Mouse (Mus musculus) ES-E14 (cell line): ENCODE results near the gene Dock10. TPM values are rescaled to one million over a fixed set of nuclear protein-coding genes. Genes with fewer than 3 reads are reported as not detected.

ENCODE experiments used
- DNase-seq: peaks from one replicate; pipeline ENCODE4 v3.0.0-alpha.2; 2013; ENCODE audit warnings: low read depth, low spot score
- H3K27ac ChIP-seq: 2 replicates; pipeline ENCODE4 v1.5.1; 2012; ENCODE audit warnings: low read depth, mild to moderate bottlenecking, low read length, moderate library complexity, mixed read lengths; ENCODE audit not compliant: poor library complexity, insufficient read depth, severe bottlenecking
- H3K36me3 ChIP-seq: 2 replicates; pipeline ENCODE4 v1.6.1; 2012; ENCODE audit warnings: mild to moderate bottlenecking, low read length, moderate library complexity, mixed read lengths; ENCODE audit not compliant: control insufficient read depth, poor library complexity, insufficient read depth, severe bottlenecking
- H3K4me1 ChIP-seq, 2 experiments: fragments of 150-350 bp in 1 of 2; sonication (generic) in 1 of 2; 2 replicates each; pipeline ENCODE4 v1.6.1; 2012; ENCODE audit warnings: low read length in 2 of 2, mild to moderate bottlenecking in 1 of 2, mixed read lengths in 1 of 2; ENCODE audit not compliant: control insufficient read depth in 2 of 2, insufficient read depth in 2 of 2, poor library complexity in 1 of 2
- H3K4me3 ChIP-seq, 2 experiments: fragments of 150-350 bp in 1 of 2; sonication (generic) in 1 of 2; 2 replicates each; pipeline ENCODE4 v1.5.1; 2012; ENCODE audit warnings: low read length in 2 of 2, low read depth in 1 of 2, mild to moderate bottlenecking in 1 of 2, mixed read lengths in 1 of 2; ENCODE audit not compliant: insufficient read depth in 1 of 2, poor library complexity in 1 of 2, severe bottlenecking in 1 of 2
- H3K9ac ChIP-seq: 2 replicates; pipeline ENCODE4 v1.6.1; 2012; ENCODE audit warnings: low read depth, mild to moderate bottlenecking, low read length, mixed read lengths; ENCODE audit not compliant: poor library complexity, insufficient read depth, severe bottlenecking
- H3K9me3 ChIP-seq: fragments of 150-350 bp; sonication (generic); 2 replicates; pipeline ENCODE4 v1.6.1; 2012; ENCODE audit warnings: low read depth, mild to moderate bottlenecking, low read length; ENCODE audit not compliant: control insufficient read depth, insufficient read depth
- CHD2 ChIP-seq: IDR thresholded peaks from 2 replicates; pipeline ENCODE4 v1.6.1; 2014; ENCODE audit warnings: mild to moderate bottlenecking, low read depth, low read length, inconsistent platforms
- HCFC1 ChIP-seq: IDR thresholded peaks from 2 replicates; pipeline ENCODE4 v1.6.1; 2012; ENCODE audit warnings: low read length, inconsistent platforms, borderline replicate concordance; ENCODE audit not compliant: insufficient read depth
- MAFK ChIP-seq: IDR thresholded peaks from 2 replicates; pipeline ENCODE4 v1.6.1; 2014; ENCODE audit warnings: mild to moderate bottlenecking, low read depth, low read length, inconsistent platforms; ENCODE audit not compliant: insufficient read depth
- ZC3H11A ChIP-seq: IDR thresholded peaks from 2 replicates; pipeline ENCODE4 v1.6.1; 2012; ENCODE audit warnings: low read depth, mild to moderate bottlenecking, inconsistent platforms, low read length, borderline replicate concordance
- ZNF384 ChIP-seq: IDR thresholded peaks from 2 replicates; pipeline ENCODE4 v1.6.1; 2012; ENCODE audit warnings: low read depth, low read length, inconsistent platforms
- in situ Hi-C, 2 experiments: fragments of 600-800 bp; cut with MboI; formaldehyde crosslinking; loops; one replicate each; pipeline ENCODE4 v1.15.1; 2025; ENCODE audit warnings: low sequenced_read_pairs in 2 of 2, inconsistent platforms in 1 of 2; ENCODE audit not compliant: unreplicated experiment in 2 of 2
- total RNA-seq: library from RNA; depleted of rRNA; stranded (reverse); fragments of 300-350 nt; gene quantifications from 2 replicates; pipeline ENCODE4 v1.2.3, GENCODE M21; 2012

The Dock10 gene
- total RNA-seq, 1 experiment, result 0.67 TPM

- in situ Hi-C loops, result no loop called here
- DNase-seq, result no peak
- no peak overlapping the region for H3K27ac ChIP-seq
- no peak overlapping the region for H3K4me3 ChIP-seq
- TF ChIP-seq CHD2 (no peak), ZC3H11A (no peak), MAFK (no peak), HCFC1 (no peak), ZNF384 (no peak)
- no peaks in the 10 kb centered on the region for H3K36me3 ChIP-seq
- H3K9ac ChIP-seq, result no peak overlapping the region
- H3K4me1 ChIP-seq, result no peaks in the 10 kb centered on the region
- H3K9me3 ChIP-seq, result no peaks in the 10 kb centered on the region
These were observed 111.7 kb downstream of the Dock10 start for GRCm38 (mm10) chr1:80646602-80647001.

GRCm38 (mm10) chr1:80643866-80644451 is 114.4 kb downstream of the Dock10 start:
- Histone ChIP-seq H3K9ac (no peak overlapping the region), H3K36me3 (no peaks in the 10 kb centered on the region), H3K9me3 (no peaks in the 10 kb centered on the region), H3K27ac (no peak overlapping the region), H3K4me3 (no peak overlapping the region), H3K4me1 (no peaks in the 10 kb centered on the region)
- in situ Hi-C loops, result no loop called here
- no peak for DNase-seq
- TF ChIP-seq ZNF384 (no peak), ZC3H11A (no peak), CHD2 (no peak), MAFK (no peak), HCFC1 (no peak)

- no peak overlapping the region for H3K27ac ChIP-seq
- H3K9me3 ChIP-seq, result no peaks in the 10 kb centered on the region
- in situ Hi-C loops, result no loop called here
- DNase-seq, result no peak
- TF ChIP-seq CHD2 (no peak), HCFC1 (no peak), ZNF384 (no peak), MAFK (no peak), ZC3H11A (no peak)
- no peak overlapping the region for H3K9ac ChIP-seq
- no peaks in the 10 kb centered on the region for H3K36me3 ChIP-seq
- no peak overlapping the region for H3K4me3 ChIP-seq
- H3K4me1 ChIP-seq, result no peaks in the 10 kb centered on the region
These were observed 116.5 kb downstream of the Dock10 start for GRCm38 (mm10) chr1:80641832-80642231.

GRCm38 (mm10) chr1:80641288-80641687 is 117.0 kb downstream of the Dock10 start:
- TF ChIP-seq MAFK (no peak), CHD2 (no peak), ZNF384 (no peak), ZC3H11A (no peak), HCFC1 (no peak)
- Histone ChIP-seq H3K9ac (no peak overlapping the region), H3K4me3 (no peak overlapping the region), H3K4me1 (no peaks in the 10 kb centered on the region), H3K36me3 (no peaks in the 10 kb centered on the region), H3K27ac (no peak overlapping the region), H3K9me3 (no peaks in the 10 kb centered on the region)
- no peak for DNase-seq
- in situ Hi-C loops, result no loop called here
